ENCODE assay signal across 11 mouse cellular contexts in the genomic region with DNA sequence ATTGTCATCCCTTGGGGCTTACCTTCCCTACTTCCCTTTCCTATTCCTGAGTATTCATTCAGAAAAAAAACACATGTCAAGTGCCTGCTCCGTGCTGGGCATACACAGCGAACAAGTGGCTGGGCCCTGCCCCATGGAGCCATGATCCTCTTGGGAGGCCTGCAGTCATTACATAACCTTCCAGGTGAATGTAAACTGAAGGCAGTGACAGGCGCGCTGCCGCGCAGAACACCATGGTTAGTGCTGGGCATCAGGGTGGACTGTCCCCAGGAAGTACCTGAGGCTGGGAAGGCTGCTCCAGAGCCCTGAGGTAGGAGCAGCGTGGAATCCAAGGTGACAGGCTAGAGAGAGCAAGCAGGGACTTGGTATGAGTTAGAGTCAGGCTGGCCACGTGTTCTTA. TPM values are rescaled to one million over a fixed set of nuclear protein-coding genes. Genes with fewer than 3 reads are reported as not detected.
DNase-seq lines count a peak whose midpoint lies in the region; TF ChIP-seq lines count a peak whose summit lies in the region.
"Had no signal": no experiment of that assay in that cellular context is flagged by ENCODE, and none has a peak within 500 bp of the region (broad histone marks: within the 10 kb centered on the region; RNA-seq: fewer than 3 reads in every experiment).

No protein-coding gene starts in this region.

- 0 out of 2 replicates have a peak overlapping the region, but pooled peaks have one; percentile 15 for H3K27ac ChIP-seq in left cerebral cortex, adult 2 months
- H3K27ac ChIP-seq: embryonic facial prominence, embryonic 10.5 days; gastrocnemius, adult 2 months; hindbrain, embryonic 12.5 days had no signal

- TF ChIP-seq CTCF in left cerebral cortex, adult 2 months (IDR thresholded peaks at IDR 0.05), result no peak

- peak; percentile 42 for DNase-seq in cerebellum, adult 9-11 months
- no peak for DNase-seq in cerebellum, postnatal 25 days
- no peak for DNase-seq in left cerebral cortex, adult 2 months (ENCODE audit: extremely low spot score in 1 of 2, low spot score in 2 of 2)
- DNase-seq in left cerebral cortex, postnatal 14 days (ENCODE audit: low spot score in 2 of 2), result no peak
- peak; percentile 44 for DNase-seq in brain, adult 2 months (ENCODE audit: low read depth, low spot score)
- DNase-seq in lung, postnatal 25 days (ENCODE audit: low spot score), result peak; percentile 23
- no peak for DNase-seq in right cerebral cortex, adult 2 months (ENCODE audit: low spot score in 2 of 2)
- DNase-seq: gastrocnemius, postnatal 25 days had no signal

- intact Hi-C loops in left cerebral cortex, adult 2 months (cut with DNase I), result no loop called here
- intact Hi-C loops in left cerebral cortex, postnatal 14 days (cut with DNase I), result no loop called here

- no peak overlapping the region for H3K4me3 ChIP-seq in left cerebral cortex, adult 2 months
- H3K4me3 ChIP-seq: embryonic facial prominence, embryonic 10.5 days; gastrocnemius, adult 2 months; hindbrain, embryonic 12.5 days had no signal

RNA-seq across cellular contexts. Expression of gene Dlgap4, which starts 7.4 kb away (rescaled TPM):
- 100 to 1,000 TPM; 248 to 254 TPM for total RNA-seq in left cerebral cortex, adult 2 months (2021)
- total RNA-seq in left cerebral cortex, postnatal 14 days (2021), result 100 to 1,000 TPM; 234 to 242 TPM

Comparison
In these comparisons a context has a peak if more than half of its experiments do, and no peak if none do; other contexts are left out.
1. DNase-seq: peak in cerebellum, adult 9-11 months (single experiment), brain, adult 2 months (single experiment) and lung, postnatal 25 days (single experiment); none in cerebellum, postnatal 25 days (0 of 2), left cerebral cortex, adult 2 months (0 of 2), left cerebral cortex, postnatal 14 days (0 of 2) and right cerebral cortex, adult 2 months (0 of 2).